Mouse (Mus musculus): Measurements from ENCODE around the gene Ccp110. TPM values are rescaled to one million over a fixed set of nuclear protein-coding genes. Genes with fewer than 3 reads are reported as not detected.

The Ccp110 gene
- polyA plus RNA-seq, 2 experiments: 4.2 to 13.8 TPM

GRCm38 (mm10) chr7:118706488-118706887 lies 5.9 kb upstream of the Ccp110 start:
- H3K4me3 ChIP-seq (ENCODE audit: insufficient read depth in 1 of 2, low read depth in 2 of 2, low read length in 2 of 2): no peak overlapping the region
- no peaks in the 10 kb centered on the region for H3K27me3 ChIP-seq (ENCODE audit: control insufficient read depth, insufficient read depth, low read length)
- H3K9me3 ChIP-seq (ENCODE audit: control insufficient read depth, low read length): no peaks in the 10 kb centered on the region
- no peak overlapping the region for H3K9ac ChIP-seq (replicated peaks)
- H3K36me3 ChIP-seq (replicated peaks; ENCODE audit: control insufficient read depth, insufficient read depth, low read depth): no peaks in the 10 kb centered on the region
- DNase-seq (ENCODE audit: low read depth in 3 of 3, low spot score in 3 of 3) (no peak), ATAC-seq (ENCODE audit: insufficient read depth) (no peak)
- WGBS (ENCODE audit: insufficient replicate concordance): 83% methylated on average over 5 of the region's 5 CpGs
- TF ChIP-seq EP300 (IDR thresholded peaks at IDR 0.05; ENCODE audit: low read depth) (no peak), CTCF (IDR thresholded peaks at IDR 0.05; ENCODE audit: low read depth) (no peak)
- no peak overlapping the region for H3K4me2 ChIP-seq (ENCODE audit: low read depth)
- no peak overlapping the region for H3K27ac ChIP-seq
- peaks cover 12 to 25% of the 10 kb centered on the region in 2 experiments for H3K4me1 ChIP-seq (replicated peaks; ENCODE audit: control insufficient read depth in 2 of 2, insufficient read depth in 2 of 2, low read length in 1 of 2)

- TF ChIP-seq EP300 (IDR thresholded peaks at IDR 0.05; ENCODE audit: low read depth): no peak
- Histone ChIP-seq H3K9me3 (ENCODE audit: control insufficient read depth, low read length) (no peaks in the 10 kb centered on the region), H3K4me2 (ENCODE audit: low read depth) (no peak overlapping the region), H3K36me3 (replicated peaks; ENCODE audit: control insufficient read depth, insufficient read depth, low read depth) (no peaks in the 10 kb centered on the region), H3K27ac (no peak overlapping the region), H3K27me3 (ENCODE audit: control insufficient read depth, insufficient read depth, low read length) (no peaks in the 10 kb centered on the region), H3K9ac (replicated peaks) (no peak overlapping the region), H3K4me3 (ENCODE audit: insufficient read depth in 1 of 2, low read depth in 2 of 2, low read length in 2 of 2) (no peak overlapping the region), H3K4me1 (replicated peaks; ENCODE audit: control insufficient read depth in 2 of 2, insufficient read depth in 2 of 2, low read length in 1 of 2) (peaks cover 12 to 27% of the 10 kb centered on the region in 2 experiments)
- 60% methylated on average over 2 of the region's 2 CpGs for WGBS (ENCODE audit: insufficient replicate concordance)
- ATAC-seq (ENCODE audit: insufficient read depth) (no peak), DNase-seq (ENCODE audit: low read depth in 3 of 3, low spot score in 3 of 3) (no peak)
These were observed 5.1 kb upstream of the Ccp110 start for GRCm38 (mm10) chr7:118707216-118707615.

- H3K27me3 ChIP-seq (ENCODE audit: control insufficient read depth, insufficient read depth, low read length): no peaks in the 10 kb centered on the region
- H3K36me3 ChIP-seq (replicated peaks; ENCODE audit: control insufficient read depth, insufficient read depth, low read depth): no peaks in the 10 kb centered on the region
- WGBS (ENCODE audit: insufficient replicate concordance): 55% methylated on average over 4 of the region's 4 CpGs
- H3K9ac ChIP-seq (replicated peaks): no peak overlapping the region
- DNase-seq (ENCODE audit: low read depth in 3 of 3, low spot score in 3 of 3): no peak
- H3K27ac ChIP-seq: no peak overlapping the region
- H3K4me2 ChIP-seq (ENCODE audit: low read depth): no peak overlapping the region
- H3K4me3 ChIP-seq (ENCODE audit: insufficient read depth in 1 of 2, low read depth in 2 of 2, low read length in 2 of 2): no peak overlapping the region
- H3K4me1 ChIP-seq (replicated peaks; ENCODE audit: control insufficient read depth in 2 of 2, insufficient read depth in 2 of 2, low read length in 1 of 2): peaks cover 12 to 27% of the 10 kb centered on the region in 2 experiments
- no peaks in the 10 kb centered on the region for H3K9me3 ChIP-seq (ENCODE audit: control insufficient read depth, low read length)
- no peak for ATAC-seq (ENCODE audit: insufficient read depth)
- TF ChIP-seq EP300 (IDR thresholded peaks at IDR 0.05; ENCODE audit: low read depth) (no peak), CTCF (IDR thresholded peaks at IDR 0.05; ENCODE audit: low read depth) (no peak)
These were observed 4.3 kb upstream of the Ccp110 start for GRCm38 (mm10) chr7:118708002-118708401.

GRCm38 (mm10) chr7:118710776-118711175 lies 1.6 kb upstream of the Ccp110 start:
- no peak for DNase-seq (ENCODE audit: low read depth in 3 of 3, low spot score in 3 of 3)
- no peak overlapping the region for H3K9ac ChIP-seq (replicated peaks)
- H3K4me1 ChIP-seq (replicated peaks; ENCODE audit: control insufficient read depth in 2 of 2, insufficient read depth in 2 of 2, low read length in 1 of 2): peaks cover 4 to 14% of the 10 kb centered on the region in 2 experiments
- peaks cover 5% of the 10 kb centered on the region; the same call in 1 of the 2 replicates for H3K36me3 ChIP-seq (replicated peaks; ENCODE audit: control insufficient read depth, insufficient read depth, low read depth)
- H3K27ac ChIP-seq: no peak overlapping the region
- ATAC-seq (ENCODE audit: insufficient read depth): no peak
- no peak overlapping the region for H3K4me3 ChIP-seq (ENCODE audit: insufficient read depth in 1 of 2, low read depth in 2 of 2, low read length in 2 of 2)
- TF ChIP-seq EP300 (IDR thresholded peaks at IDR 0.05; ENCODE audit: low read depth) (no peak), CTCF (IDR thresholded peaks at IDR 0.05; ENCODE audit: low read depth) (no peak)
- H3K27me3 ChIP-seq (ENCODE audit: control insufficient read depth, insufficient read depth, low read length): no peaks in the 10 kb centered on the region
- no peak overlapping the region for H3K4me2 ChIP-seq (ENCODE audit: low read depth)
- WGBS (ENCODE audit: insufficient replicate concordance): 61% methylated on average over 5 of the region's 5 CpGs
- no peaks in the 10 kb centered on the region for H3K9me3 ChIP-seq (ENCODE audit: control insufficient read depth, low read length)

- Histone ChIP-seq H3K27me3 (ENCODE audit: control insufficient read depth, insufficient read depth, low read length) (no peaks in the 10 kb centered on the region), H3K9me3 (ENCODE audit: control insufficient read depth, low read length) (no peaks in the 10 kb centered on the region)
- no peak for ATAC-seq (ENCODE audit: insufficient read depth)
These were observed 2.5 kb downstream of the Ccp110 start for GRCm38 (mm10) chr7:118714873-118715272.

More at GRCm38 (mm10) chr7:118714873-118715272, 2.5 kb downstream of the Ccp110 start:
- DNase-seq (ENCODE audit: low read depth in 3 of 3, low spot score in 3 of 3): no peak
- peaks cover 0 to 10% of the 10 kb centered on the region in 2 experiments for H3K4me1 ChIP-seq (replicated peaks; ENCODE audit: control insufficient read depth in 2 of 2, insufficient read depth in 2 of 2, low read length in 1 of 2)
- H3K9ac ChIP-seq (replicated peaks): no peak overlapping the region
- 83% methylated on average over 1 of the region's 1 CpGs for WGBS (ENCODE audit: insufficient replicate concordance)
- no peak overlapping the region for H3K4me3 ChIP-seq (ENCODE audit: insufficient read depth in 1 of 2, low read depth in 2 of 2, low read length in 2 of 2)
- H3K36me3 ChIP-seq (replicated peaks; ENCODE audit: control insufficient read depth, insufficient read depth, low read depth): peaks cover 8% of the 10 kb centered on the region
- H3K4me2 ChIP-seq (ENCODE audit: low read depth): no peak overlapping the region
- no peak overlapping the region for H3K27ac ChIP-seq
- no peak for TF ChIP-seq EP300 (IDR thresholded peaks at IDR 0.05; ENCODE audit: low read depth)
- no peak for TF ChIP-seq CTCF (IDR thresholded peaks at IDR 0.05; ENCODE audit: low read depth)
